Mouse (Mus musculus) right cerebral cortex, postnatal 36 days (tissue): ENCODE results near the gene Cd79a.

Source experiments
- DNase-seq, 2 experiments: peaks; one replicate each; pipeline ENCODE4 v3.0.0; 2022; ENCODE audit warnings: low spot score in 2 of 2, mixed read lengths in 1 of 2

Gene Cd79a

DNA sequence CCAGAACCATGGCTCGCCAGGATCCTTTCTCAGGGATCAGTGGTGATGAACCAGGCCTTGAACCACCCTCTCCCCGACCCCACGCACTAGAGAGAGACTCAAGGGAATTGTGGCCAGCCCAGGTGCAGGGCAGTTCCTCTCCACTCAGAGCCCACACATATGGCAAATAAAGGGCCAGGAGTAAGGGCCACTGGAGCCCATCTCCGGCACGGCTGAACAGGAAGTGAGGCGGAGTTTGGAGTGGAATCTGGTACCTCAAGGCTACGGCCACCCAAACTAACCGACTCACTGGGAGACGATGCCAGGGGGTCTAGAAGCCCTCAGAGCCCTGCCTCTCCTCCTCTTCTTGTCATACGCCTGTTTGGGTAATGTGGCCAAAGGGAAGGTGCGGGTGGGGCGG is at the start of gene Cd79a:
Gene Cd79a (plus strand): TSS at position 158 of the 400 bp plus-strand sequence.
- DNase-seq: no peak

DNA sequence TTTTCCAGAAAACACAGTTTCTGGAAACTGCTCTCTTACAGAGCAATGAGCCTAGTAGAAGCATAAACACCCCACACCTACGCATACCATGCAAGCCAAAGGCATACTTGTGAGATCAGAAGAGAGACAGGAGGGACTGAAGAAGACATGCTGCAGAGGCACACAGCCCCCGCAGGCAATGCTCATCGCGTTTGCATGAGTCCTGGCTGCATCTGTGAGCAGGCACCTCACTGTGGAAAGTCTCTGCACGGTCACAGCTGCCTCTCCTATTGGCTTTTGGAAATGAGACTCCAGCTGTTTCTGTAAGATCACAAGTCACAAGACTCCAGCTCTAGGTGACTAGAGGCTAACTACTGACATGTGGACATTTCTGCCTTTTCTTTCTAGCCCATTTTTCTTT is 47.0 kb upstream of the Cd79a start:
- peak; percentile 66 to 81 for DNase-seq

DNA sequence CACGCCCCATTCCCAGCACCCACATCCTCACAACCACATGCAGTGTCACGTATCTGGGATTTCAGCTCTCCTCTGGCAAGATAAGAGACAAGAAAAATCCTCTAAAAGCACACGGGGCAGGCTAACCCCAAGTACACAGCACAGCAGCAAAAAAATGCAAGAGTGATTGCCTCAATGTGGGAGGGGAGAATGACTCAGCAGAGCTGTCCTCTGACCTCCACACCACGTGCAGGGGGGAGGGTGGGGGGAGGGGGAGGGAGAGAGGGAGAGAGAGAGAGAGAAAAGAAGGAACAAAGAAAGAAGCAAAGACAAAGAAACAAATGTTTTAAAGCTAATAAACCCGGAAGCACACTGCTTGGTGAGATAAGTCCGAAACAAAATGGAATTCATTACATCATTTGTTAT is 46.3 kb upstream of the Cd79a start:
- no peak for DNase-seq

DNA sequence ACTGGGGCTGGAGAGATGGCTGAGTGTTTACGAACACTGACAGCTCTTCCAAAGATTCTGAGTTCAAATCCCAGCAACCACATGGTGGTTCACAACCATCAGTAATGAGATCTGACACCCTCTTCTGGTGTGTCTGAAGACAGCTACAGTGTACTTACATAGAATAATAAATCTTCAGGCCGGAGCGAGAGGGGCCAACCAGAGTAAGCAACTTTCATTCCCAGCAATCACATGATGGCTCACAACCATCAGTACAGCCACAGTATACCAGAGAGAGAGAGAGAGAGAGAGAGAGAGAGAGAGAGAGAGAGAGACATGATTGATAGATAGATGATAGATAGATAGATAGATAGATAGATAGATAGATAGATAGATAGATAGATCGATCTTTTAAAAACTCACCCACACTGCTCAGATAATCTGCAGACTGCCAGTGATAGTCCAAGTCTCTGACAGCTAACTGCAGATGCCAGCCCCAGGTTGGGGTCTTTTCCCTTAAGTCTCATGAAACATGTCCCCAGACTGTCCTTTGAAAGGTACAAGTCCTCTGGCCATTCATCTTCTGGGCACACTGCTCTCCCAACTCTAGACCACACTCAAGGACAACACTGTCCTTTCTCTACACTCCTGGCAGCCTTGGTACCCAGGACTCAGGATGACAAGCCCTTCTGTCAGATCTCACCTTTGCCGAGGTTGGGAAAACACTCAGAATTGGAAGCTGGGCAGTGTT is 45.4 kb upstream of the Cd79a start:
- no peak for DNase-seq

DNA sequence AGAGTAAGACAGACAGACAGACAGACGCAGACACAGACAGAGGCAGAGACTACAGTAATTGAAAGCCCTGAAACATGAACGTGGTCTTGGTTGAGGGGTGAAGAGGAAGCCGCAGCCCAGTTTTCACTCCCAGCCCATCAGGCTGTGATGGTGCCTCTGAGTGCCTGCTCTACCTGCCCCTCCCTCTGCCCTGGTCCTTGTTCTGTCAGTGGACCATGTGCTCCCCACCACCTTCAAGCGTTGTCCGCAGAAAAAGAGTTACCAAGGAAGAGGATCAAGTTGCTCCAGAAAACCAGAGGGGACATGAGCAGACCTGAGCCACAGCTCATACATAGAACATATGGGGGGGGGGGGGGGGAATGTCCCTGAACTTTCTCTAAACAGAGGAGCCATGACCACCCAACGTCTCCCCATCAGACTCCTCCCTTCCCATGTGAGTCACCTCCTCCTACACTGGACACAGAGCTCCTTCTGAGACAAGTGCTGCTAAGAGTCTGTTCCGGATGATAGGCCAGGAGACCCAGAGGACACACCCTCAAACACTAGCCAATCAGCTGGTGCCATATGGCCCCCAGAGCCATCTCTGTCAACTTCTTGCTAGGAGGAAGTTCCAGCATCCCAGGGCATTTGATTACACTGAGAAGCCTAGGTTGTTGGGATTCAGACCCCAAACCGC is 44.5 kb upstream of the Cd79a start:
- no peak for DNase-seq

DNA sequence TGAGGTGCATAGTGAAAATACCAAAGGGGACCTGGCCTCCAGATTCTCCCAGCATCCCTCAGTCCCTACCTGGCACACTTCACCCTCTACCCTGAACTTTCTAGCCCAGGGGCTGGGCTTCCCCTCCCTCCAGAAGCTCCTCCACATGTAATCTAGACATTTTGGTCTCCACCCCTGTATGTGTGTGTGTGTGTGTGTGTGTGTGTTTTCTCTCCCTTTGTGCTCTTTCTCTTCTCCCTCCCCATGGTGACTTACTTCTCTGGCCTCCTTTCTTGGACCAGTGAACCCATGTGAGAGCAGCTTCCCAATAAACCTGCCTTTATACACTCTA is 44.0 kb upstream of the Cd79a start:
- no peak for DNase-seq

DNA sequence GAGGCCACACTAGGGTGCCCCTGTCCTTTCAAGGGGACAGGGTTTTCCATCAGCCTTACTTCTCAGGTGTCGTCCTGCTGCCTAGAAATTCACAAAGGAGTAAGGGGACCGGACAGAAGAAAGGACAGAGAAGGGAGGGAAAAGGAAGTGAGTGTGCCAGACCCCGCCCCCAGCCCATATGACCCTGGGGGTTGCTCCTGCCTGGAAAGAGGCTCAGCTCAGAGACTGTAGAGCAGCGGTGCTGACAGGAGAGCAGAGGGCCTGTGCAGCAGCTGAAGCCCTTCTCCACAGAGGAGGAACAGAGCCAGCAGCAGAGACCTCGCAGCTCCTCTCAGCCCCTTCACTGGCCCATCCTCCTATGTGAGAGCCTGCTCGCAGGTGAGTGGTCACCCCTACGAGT is 43.5 kb upstream of the Cd79a start:
- DNase-seq: no peak

DNA sequence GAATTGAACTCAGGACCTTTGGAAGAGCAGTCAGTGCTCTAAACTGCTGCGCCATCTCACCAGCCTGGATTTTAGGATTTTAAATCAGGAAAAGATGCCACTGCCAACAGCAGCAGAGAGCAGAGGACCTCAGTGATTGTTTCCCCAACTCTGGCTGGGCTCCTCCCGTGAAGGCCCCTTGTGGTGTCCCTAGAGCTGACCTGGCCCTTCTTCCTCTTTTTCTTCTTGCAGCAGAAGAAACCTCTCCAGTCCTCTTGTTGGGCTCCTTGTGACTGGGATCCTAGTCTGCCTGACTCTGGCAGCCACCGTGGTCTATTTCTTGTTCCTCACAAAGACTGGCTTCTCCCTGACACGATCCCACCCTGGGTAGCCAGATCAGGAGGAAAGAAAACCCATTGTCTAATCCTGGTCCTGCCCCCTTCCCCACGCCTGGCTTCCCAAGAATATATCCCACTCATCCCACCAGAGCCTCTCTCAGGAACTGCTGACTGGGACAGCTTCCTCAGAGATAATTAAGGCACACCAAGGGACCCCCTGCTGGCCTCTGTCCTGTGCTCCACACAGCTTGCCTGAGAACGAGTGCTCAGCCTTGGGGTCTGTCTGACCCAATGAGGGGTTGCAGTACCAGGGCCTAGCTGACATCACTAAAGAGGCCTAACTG is 40.6 kb upstream of the Cd79a start:
- no peak for DNase-seq

DNA sequence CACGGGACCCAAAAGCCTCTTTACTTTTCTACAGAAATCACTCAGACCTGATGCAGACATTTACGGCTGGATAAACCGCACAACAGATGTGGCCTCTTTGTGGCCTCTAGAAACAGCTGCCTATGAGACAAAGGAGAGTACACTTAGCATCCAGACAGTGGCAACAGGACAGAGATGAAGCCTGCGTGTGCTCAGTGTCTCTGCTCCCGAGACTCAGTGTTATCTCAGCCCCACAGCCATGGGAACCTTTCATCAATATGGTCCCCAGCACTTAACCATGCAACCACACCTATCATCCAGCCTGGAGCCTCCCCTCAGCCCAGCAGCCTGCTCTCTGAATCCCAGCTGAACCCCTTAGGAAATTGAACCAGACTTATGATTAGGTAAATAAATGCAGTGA is 37.9 kb upstream of the Cd79a start:
- DNase-seq: no peak

DNA sequence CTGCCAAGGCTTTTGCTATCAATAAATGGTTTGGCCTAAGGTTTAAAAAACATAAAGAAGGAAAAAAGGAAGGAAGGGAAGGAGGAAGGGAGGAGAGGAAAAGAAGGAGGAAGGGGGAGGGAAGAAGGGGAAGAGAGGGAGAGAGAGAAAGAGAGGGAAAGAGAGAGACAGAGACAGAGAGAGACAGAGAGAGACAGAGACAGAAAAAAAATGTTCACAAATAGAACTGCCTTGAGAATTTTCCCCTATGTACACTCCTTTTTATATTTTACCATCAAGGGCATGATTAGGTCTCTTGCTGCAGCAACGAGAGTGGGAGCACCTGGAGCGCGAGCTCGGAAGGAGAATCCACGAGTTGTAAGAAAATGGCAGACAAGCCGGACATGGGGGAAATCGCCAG is 35.3 kb upstream of the Cd79a start, which contains the start of gene Gm9844:
Gene Gm9844 (plus strand): TSS at position 301 of the 400 bp plus-strand sequence.
- DNase-seq: no peak

DNA sequence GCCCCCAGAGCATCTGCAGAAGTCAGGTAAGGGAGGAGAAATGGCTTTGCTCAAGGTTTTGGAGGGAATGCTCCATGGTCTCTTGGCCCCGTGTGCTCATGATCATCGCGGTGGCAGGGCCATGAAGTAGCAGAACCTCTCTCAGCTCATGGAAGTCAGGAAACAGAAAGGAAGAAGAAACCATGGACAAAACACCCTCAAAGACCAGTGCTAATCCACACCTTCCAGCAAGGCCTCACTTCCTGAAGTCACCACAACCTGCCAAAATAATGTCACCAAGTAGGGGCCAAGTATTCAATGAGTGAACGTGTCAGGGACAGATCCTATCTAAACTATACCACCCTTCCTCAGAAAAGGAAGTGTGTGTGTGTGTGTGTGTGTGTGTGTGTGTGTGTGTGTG is 34.3 kb upstream of the Cd79a start:
- no peak for DNase-seq

DNA sequence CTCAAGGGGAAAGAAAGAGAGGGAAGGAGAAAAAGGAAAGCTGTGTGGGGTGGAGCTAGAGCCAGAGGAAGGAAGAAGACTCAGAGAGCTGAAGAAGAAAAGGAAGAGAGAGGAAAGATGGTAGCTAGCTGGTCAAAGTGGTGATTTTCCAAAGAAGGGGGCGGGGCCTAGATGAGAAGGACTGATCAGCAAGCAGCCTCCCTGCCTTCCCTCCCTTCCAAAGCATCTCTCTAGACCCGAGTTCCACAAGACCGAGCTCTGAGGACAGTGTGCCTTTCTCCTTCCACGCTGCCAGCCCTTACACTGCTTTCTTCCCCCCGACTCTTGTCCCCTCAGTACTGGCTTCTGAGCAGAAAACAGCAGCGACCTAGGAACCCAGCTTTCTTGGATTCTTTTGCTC is 33.0 kb upstream of the Cd79a start:
- no peak for DNase-seq

DNA sequence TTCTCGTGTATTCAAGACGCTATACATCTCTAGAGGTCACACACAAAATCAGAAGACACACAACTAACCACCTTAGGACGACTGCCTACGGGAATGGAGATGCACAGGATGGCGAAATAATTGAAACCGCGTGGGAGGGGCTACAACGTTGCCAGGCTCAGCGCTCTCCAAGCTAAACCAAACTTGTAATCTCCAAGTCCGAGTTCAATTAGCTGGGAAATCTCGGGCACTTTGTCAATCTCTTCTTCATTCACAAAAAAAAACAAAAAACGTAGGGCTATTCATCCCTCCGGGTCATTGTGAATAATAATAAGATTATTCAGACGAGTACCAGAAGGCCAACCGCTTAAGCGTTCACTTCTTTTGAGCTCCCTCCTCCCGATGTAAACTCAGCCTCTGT is 28.1 kb upstream of the Cd79a start:
- no peak for DNase-seq

DNA sequence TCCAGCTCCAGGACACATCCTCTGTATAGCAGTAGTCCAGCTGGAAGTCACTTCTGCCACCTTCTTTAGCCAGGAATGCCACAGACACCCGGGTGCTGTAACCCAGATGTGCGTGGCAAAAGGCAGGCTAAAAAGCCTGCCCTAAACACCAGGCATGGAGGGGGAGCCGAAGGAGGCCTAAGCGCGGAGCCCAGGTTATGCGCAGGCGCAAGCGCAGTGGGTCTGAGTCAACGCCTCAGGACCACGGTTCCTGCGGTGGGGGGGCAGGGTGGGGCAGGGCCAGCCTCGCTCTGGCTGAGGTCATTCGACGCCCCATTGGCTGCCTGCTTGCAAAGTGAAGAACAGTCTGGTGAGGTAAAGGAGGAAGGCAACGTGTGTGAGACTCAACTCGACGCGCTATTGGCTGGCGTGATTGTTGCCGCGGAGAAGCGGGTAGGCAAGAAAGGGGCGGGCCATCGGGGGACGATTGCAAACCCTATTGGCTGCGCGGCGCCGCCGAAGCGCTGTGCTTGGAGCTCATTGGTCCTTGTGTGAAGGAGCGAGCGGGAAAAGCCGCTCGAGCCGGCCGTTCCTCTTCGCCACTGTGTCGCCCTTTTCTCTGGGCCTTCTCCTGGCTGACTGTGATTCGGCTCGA is 27.5 kb upstream of the Cd79a start, which contains the start of the genes Lypd4 and Dmrtc2:
Gene Lypd4 (minus strand): TSS at position 410 of the 634 bp plus-strand sequence.
Gene Dmrtc2 (plus strand): TSS at position 526 of the 634 bp plus-strand sequence.
- DNase-seq: no peak

DNA sequence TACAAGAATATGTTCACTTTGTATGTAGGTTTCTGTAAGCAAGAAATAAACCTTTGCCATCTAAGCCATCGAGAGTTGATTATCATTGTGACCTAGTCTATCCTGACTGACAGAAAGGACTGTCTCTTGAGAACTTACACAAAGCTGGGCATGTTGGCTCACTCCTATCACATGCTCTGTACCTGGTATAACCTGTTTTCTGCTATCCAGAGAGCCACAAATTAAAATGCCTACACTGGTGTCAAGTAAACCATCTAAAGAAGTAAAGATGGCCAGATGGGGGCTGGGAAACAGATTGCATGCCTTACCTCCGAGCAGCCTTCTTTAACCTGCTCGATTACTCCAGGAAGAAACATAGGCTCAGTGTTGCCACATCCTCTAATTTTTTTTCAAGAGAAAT is 19.6 kb upstream of the Cd79a start:
- no peak for DNase-seq

DNA sequence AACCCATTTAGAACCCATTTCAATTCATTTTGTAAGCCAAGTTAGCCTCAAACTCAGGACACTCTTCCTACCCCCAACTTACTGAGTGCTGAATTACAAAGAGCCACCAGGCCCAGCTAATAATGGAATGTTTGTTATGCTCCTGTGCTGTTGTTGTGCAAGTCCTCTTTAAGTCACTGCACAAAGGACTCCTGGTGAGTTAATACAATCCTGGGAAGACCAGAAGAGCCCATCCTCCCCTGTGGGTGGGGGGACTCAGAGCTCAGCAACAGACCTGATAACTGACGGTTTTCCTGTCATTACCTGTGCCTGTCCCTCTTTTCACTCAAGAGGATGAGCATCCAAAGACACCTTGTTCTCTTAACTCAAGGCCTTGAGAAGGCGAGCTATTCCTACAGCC is 17.6 kb upstream of the Cd79a start:
- no peak for DNase-seq

DNA sequence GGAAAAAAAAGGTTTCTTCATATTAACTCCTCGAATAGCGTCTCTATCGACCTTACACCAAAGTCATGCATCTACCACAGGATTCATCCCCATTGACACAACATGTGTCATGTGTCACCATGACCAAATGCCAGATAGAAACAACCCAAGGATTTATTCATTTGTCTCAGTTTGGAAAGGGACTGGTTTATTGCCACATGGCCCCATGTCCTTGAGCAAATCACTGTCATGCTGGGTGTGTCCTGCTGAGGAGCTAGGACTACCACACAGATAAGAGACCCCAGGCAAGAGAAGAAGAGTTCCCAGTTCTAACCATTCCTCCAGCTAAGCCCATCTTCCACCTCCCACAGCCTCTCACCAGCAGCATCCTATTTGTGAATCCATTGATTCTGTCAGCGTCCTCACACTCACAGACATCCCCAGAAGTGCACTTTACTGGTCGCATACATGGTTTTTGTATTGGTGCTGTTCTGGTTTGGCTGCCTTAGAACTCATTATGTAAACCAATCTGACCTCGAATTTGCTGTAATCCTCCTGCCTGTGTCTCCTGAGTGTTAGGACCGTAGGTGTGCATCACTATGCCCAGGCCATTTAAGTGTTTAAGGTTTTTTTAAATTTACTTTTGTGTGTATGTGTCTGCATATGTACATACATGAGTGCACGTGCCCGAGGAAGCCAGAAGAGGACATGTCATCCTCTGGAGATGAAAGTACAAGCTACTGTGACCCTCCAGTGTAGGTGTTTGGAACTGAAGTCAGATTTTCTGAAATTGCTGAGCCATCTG is 14.6 kb upstream of the Cd79a start:
- DNase-seq: no peak

DNA sequence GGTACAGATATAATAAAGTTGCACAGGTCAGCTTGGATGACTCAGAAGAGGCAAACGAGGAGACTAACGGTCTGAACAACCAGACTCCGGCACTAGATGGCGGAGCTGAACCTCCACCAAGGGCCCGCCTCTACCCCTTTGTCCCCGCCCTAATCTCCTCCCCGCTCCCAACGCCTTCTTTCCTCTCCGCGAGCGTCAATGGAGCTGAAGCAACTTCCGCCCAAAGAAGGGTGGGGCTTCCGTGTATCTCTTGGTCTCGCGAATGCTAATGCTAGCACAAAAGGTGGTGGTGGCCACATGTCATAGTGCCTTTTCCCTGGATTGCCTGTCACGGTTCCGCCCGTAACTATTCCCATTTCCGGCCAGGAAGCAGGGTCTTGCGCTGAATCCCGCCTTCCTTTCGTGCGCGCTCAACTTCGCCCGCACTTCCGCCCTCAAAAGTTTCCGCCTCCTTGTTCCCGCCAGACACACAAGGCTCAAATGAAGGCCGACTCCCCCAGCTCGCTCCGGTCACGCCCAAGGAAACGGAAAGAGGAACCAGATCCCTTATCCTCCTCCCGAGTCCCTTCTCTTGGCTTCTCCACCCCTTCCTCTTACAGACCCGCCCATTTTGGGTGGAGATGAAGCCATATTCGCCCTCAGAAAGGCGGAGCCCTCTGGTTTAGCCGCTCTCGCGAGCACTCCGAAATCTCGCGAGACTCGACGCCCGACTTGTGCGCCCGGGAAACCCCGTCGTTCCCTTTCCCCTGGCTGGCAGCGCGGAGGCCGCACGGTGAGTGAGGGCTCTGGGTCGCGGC is 13.1 kb upstream of the Cd79a start, which contains the start of gene Rps19:
Gene Rps19 (plus strand): TSS at position 476 of the 797 bp plus-strand sequence.
- peak; percentile 98 for DNase-seq

DNA sequence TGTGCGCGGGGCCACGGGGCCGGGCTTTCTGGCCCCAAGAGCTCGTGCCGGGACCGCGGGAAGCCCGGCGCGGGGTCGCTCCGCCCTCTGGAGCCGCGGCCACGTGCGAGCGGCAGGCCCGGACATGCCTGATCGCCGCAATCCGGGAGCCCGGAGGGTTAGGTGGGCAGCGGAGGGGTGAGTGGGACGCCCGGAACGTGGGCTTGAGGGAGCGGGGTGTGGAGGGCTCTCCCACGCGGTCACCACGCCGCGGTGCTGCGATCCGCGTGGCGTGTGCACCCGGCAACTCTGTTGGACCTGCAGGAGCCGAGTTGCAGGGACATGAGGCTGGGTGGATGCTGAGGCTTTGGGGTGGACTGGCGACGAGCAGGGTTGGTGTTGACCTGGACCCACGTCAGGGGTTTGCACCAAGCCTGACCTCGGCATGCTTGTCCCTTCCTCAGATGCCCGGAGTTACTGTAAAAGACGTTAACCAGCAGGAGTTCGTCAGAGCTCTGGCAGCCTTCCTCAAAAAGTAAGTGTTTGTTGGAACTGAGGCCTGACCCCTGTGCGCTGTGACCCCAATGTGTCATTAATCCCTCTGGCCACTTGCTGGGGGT is 12.4 kb upstream of the Cd79a start:
- DNase-seq: no peak
